Mouse (Mus musculus): ENCODE results near the gene Colq. TPM values are rescaled to one million over a fixed set of nuclear protein-coding genes. Genes with fewer than 3 reads are reported as not detected.

The Colq gene
- polyA plus RNA-seq, 1 experiment, result 0.16 TPM

- no peak for DNase-seq (ENCODE audit: low read depth)
- TF ChIP-seq POLR2A (IDR thresholded peaks at IDR 0.05; ENCODE audit: borderline replicate concordance, extremely low read depth, insufficient read depth, insufficient read length, poor library complexity, severe bottlenecking) (no peak), CTCF (IDR thresholded peaks at IDR 0.05; ENCODE audit: borderline replicate concordance, extremely low read depth, insufficient read depth, insufficient read length) (no peak)
Measured at GRCm38 (mm10) chr14:31557273-31557672, 33.9 kb downstream of the Colq start.

GRCm38 (mm10) chr14:31556526-31557260, 34.5 kb downstream of the Colq start:
- TF ChIP-seq CTCF (IDR thresholded peaks at IDR 0.05; ENCODE audit: borderline replicate concordance, extremely low read depth, insufficient read depth, insufficient read length), result no peak
- no peak for TF ChIP-seq POLR2A (IDR thresholded peaks at IDR 0.05; ENCODE audit: borderline replicate concordance, extremely low read depth, insufficient read depth, insufficient read length, poor library complexity, severe bottlenecking)
- no peak for DNase-seq (ENCODE audit: low read depth)

- no peak for DNase-seq (ENCODE audit: low read depth)
- TF ChIP-seq POLR2A (IDR thresholded peaks at IDR 0.05; ENCODE audit: borderline replicate concordance, extremely low read depth, insufficient read depth, insufficient read length, poor library complexity, severe bottlenecking), result no peak
- no peak for TF ChIP-seq CTCF (IDR thresholded peaks at IDR 0.05; ENCODE audit: borderline replicate concordance, extremely low read depth, insufficient read depth, insufficient read length)
Measured at GRCm38 (mm10) chr14:31555963-31556434, 35.1 kb downstream of the Colq start.

GRCm38 (mm10) chr14:31555021-31555420, 36.1 kb downstream of the Colq start:
- DNase-seq (ENCODE audit: low read depth), result no peak
- TF ChIP-seq POLR2A (IDR thresholded peaks at IDR 0.05; ENCODE audit: borderline replicate concordance, extremely low read depth, insufficient read depth, insufficient read length, poor library complexity, severe bottlenecking), result no peak
- no peak for TF ChIP-seq CTCF (IDR thresholded peaks at IDR 0.05; ENCODE audit: borderline replicate concordance, extremely low read depth, insufficient read depth, insufficient read length)

- no peak for DNase-seq (ENCODE audit: low read depth)
Measured at GRCm38 (mm10) chr14:31543885-31544442, 47.2 kb downstream of the Colq start.

GRCm38 (mm10) chr14:31537298-31537697, 53.8 kb downstream of the Colq start:
- DNase-seq (ENCODE audit: low read depth), result peak; percentile 10
- no peak for TF ChIP-seq CTCF (IDR thresholded peaks at IDR 0.05; ENCODE audit: borderline replicate concordance, extremely low read depth, insufficient read depth, insufficient read length)
- TF ChIP-seq POLR2A (IDR thresholded peaks at IDR 0.05; ENCODE audit: borderline replicate concordance, extremely low read depth, insufficient read depth, insufficient read length, poor library complexity, severe bottlenecking), result no peak

More at GRCm38 (mm10) chr14:31543885-31544442, 47.2 kb downstream of the Colq start:
- TF ChIP-seq POLR2A (IDR thresholded peaks at IDR 0.05; ENCODE audit: borderline replicate concordance, extremely low read depth, insufficient read depth, insufficient read length, poor library complexity, severe bottlenecking) (no peak), CTCF (IDR thresholded peaks at IDR 0.05; ENCODE audit: borderline replicate concordance, extremely low read depth, insufficient read depth, insufficient read length) (no peak)

- TF ChIP-seq POLR2A (IDR thresholded peaks at IDR 0.05; ENCODE audit: borderline replicate concordance, extremely low read depth, insufficient read depth, insufficient read length, poor library complexity, severe bottlenecking), result no peak
- TF ChIP-seq CTCF (IDR thresholded peaks at IDR 0.05; ENCODE audit: borderline replicate concordance, extremely low read depth, insufficient read depth, insufficient read length), result no peak
- no peak for DNase-seq (ENCODE audit: low read depth)
Measured at GRCm38 (mm10) chr14:31532656-31533055, 58.5 kb downstream of the Colq start.

- no peak for DNase-seq (ENCODE audit: low read depth)
- TF ChIP-seq CTCF (IDR thresholded peaks at IDR 0.05; ENCODE audit: borderline replicate concordance, extremely low read depth, insufficient read depth, insufficient read length) (no peak), POLR2A (IDR thresholded peaks at IDR 0.05; ENCODE audit: borderline replicate concordance, extremely low read depth, insufficient read depth, insufficient read length, poor library complexity, severe bottlenecking) (no peak)
Measured at GRCm38 (mm10) chr14:31531506-31532148, 59.5 kb downstream of the Colq start.

- TF ChIP-seq POLR2A (IDR thresholded peaks at IDR 0.05; ENCODE audit: borderline replicate concordance, extremely low read depth, insufficient read depth, insufficient read length, poor library complexity, severe bottlenecking), result no peak
Measured at GRCm38 (mm10) chr14:31530847-31531246, 60.3 kb downstream of the Colq start.

GRCm38 (mm10) chr14:31525040-31525810, 65.9 kb downstream of the Colq start:
- no peak for DNase-seq (ENCODE audit: low read depth)
- TF ChIP-seq POLR2A (IDR thresholded peaks at IDR 0.05; ENCODE audit: borderline replicate concordance, extremely low read depth, insufficient read depth, insufficient read length, poor library complexity, severe bottlenecking), result no peak
- no peak for TF ChIP-seq CTCF (IDR thresholded peaks at IDR 0.05; ENCODE audit: borderline replicate concordance, extremely low read depth, insufficient read depth, insufficient read length)

More at GRCm38 (mm10) chr14:31530847-31531246, 60.3 kb downstream of the Colq start:
- no peak for DNase-seq (ENCODE audit: low read depth)

GRCm38 (mm10) chr14:31521318-31521717, 69.8 kb downstream of the Colq start:
- TF ChIP-seq CTCF (IDR thresholded peaks at IDR 0.05; ENCODE audit: borderline replicate concordance, extremely low read depth, insufficient read depth, insufficient read length) (no peak), POLR2A (IDR thresholded peaks at IDR 0.05; ENCODE audit: borderline replicate concordance, extremely low read depth, insufficient read depth, insufficient read length, poor library complexity, severe bottlenecking) (no peak)
- DNase-seq (ENCODE audit: low read depth), result no peak
